Mouse (Mus musculus) ES-Bruce4 (cell line): ENCODE measurements around the gene Shh.

Experiments
- EP300 ChIP-seq: IDR thresholded peaks from 2 replicates; pipeline ENCODE4 v1.6.1; 2011; ENCODE audit warnings: low read depth, low read length; ENCODE audit not compliant: insufficient read depth
- POLR2A ChIP-seq: IDR thresholded peaks from one replicate; pipeline ENCODE4 v1.8.1; 2011; ENCODE audit warnings: low read length; ENCODE audit not compliant: insufficient read depth

DNA sequence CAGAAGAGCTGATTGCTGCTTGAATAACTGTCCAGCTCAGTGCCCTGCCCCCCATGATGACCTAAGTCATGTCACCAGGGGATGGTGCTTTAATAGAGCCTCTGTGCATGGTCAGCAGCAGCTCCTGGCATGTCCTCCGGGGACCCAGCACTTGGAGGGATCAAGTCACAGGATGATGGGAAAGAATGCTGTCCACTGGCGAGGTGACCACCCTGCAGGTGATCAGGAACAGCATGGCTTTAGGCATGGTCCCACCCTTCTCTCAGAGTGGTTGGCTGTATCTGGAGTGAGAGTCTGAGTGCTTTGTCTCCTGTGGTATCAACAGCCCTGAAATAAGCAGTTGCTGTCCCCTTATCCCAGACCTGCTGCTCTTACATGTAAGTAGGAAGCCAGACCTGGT lies 14.7 kb upstream of the Shh start:
- no peak for TF ChIP-seq EP300
- TF ChIP-seq POLR2A = no peak
